Mouse (Mus musculus): ENCODE data around the gene Gpank1.

Gene Gpank1

DNA sequence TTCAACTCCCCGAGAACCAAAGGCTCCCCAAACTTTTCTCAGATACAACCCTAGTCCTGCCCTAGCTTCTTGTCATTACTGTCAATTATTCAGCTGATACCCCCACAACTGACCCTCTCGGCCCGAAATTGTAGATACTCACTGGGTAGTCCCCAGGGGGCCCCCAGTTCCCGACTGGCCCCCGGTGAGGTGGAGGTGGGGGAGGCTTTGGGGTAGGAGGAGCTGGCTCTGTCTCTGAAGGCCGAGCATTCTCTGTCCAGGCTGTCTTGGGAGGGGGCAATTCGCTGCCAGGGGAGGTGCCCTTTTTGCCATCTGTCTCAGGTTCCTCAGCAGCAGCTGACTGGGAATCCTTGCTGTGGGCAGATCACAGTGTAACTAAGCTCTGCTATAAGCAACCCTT lies 38.4 kb downstream of the Gpank1 start:
- DNase-seq (ENCODE audit: low read depth, low spot score), result no peak

DNA sequence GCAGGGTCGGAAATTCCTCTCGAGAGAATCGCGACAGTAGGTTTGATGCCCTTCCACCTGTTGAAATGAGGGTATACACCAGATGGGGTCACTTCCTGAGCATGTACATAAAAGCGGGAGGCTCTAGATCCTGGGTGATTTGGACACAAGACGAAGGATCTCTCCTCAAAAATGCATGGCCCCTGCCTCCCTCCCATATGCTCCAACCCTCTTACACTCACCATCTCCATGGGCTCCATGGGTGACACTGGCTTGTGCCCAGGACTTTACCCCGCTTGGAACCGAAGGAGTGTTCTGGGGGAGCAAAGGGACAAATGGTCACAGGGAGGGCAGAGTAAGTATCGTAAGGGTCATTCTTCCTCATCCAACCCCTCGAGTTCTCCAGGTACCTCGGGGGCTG lies 40.2 kb downstream of the Gpank1 start:
- no peak for DNase-seq (ENCODE audit: low read depth, low spot score)

- DNase-seq (ENCODE audit: low read depth, low spot score), result no peak
These were observed 40.9 kb downstream of the Gpank1 start for GRCm38 (mm10) chr17:35162121-35162520.

DNA sequence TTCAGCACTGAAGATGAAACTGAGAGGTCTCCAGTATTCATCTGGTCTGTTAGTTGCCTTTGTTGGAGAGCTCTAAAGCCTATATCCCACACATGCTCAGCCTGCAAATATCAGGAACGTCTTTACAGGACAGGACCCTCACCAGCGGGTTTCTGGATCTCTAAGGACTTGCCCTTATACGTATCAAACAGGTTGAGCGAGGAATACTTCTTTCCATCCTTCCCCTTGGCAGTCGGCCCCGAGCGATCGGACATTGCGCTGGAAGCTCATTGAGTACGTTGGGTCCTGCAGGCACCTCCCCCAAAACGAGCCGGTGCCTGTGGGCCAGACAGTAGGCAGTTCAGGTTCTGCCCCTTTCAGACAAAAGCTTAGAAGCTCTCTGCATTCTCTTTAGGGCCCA lies 41.5 kb downstream of the Gpank1 start:
- no peak for DNase-seq (ENCODE audit: low read depth, low spot score)

DNA sequence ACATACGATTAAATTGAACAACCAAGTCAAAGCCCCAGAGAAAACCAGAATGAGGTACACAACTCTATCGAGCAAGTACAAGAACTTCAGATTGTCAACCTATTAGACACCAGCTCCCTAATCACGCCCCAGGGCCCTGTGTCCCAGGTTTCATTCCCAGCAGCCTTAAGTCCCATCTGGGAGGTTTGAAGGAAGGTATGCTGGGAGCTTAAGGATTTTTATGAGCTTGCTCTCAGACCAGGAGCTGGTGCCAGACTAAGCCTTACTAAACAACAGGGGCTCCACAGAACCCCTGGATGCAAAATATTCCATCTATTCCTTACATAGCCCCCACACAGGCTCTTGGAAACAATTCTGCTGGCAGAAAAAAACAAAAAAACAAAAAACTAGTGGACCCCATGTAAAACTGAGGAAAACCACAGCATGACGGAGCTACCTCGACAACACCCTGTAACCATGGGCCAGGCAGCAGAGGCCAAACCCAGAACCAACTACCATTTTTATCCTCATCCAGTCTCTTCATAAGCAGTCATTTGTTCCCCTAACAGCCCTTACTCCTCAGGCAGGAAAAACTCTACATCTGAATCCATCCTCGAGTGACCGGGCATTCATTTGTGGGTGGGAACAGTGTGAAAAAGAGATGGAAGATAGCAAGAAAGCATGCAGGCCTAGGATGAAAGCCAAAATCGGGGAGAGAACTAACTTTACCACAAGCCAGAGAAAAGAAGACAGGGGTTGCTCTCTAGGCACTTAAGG lies 42.2 kb downstream of the Gpank1 start:
- DNase-seq (ENCODE audit: low read depth, low spot score), result no peak

- no peak for DNase-seq (ENCODE audit: low read depth, low spot score)
These were observed 42.9 kb downstream of the Gpank1 start for GRCm38 (mm10) chr17:35164218-35164567.

DNA sequence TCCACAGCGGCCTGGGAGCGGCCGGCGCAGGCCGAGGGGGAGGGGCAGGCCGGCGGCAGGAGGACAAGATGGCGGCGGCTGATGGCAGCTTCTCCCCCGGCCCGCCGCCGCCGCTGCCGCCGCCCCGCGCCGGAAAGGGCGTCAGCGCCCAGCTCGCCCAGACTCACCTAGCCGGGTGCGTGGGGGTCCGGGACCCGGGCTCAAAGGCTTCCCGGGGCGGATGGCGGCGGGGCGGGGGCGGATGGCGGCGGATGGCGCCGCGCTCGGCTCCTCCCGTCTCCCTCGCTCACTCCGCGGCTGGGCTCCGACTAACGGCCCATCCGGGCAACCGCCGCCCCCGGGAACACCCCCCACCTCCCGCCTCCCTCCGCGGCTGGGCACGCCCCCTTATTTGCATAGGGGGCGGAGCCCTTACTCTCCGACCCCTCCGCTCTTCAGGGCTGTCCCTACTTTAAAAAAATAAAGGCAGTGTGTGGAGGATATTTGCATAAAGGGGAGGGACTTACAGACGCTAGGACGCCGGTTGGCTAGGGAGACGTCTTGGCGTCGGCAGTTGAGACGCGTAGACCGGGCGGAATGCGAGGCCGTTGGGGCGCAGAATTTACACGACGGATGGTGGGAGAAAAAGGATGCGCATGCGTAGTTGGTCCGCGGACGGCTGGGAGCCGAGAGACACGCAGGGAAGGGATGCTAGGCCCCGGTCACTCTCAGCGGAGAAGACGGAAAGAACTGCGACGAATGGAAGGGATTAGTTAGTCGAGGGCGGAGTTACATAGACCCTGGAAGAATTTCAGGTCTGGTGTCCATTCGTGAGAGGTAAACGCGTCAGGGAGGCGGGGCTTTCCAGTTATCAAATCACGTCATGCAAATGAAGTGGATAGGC lies 43.6 kb downstream of the Gpank1 start, which contains the start of gene Prrc2a:
Gene Prrc2a (minus strand): TSS at position 330 of the 883 bp plus-strand sequence.
- peak; percentile 100 for DNase-seq (ENCODE audit: low read depth, low spot score)

DNA sequence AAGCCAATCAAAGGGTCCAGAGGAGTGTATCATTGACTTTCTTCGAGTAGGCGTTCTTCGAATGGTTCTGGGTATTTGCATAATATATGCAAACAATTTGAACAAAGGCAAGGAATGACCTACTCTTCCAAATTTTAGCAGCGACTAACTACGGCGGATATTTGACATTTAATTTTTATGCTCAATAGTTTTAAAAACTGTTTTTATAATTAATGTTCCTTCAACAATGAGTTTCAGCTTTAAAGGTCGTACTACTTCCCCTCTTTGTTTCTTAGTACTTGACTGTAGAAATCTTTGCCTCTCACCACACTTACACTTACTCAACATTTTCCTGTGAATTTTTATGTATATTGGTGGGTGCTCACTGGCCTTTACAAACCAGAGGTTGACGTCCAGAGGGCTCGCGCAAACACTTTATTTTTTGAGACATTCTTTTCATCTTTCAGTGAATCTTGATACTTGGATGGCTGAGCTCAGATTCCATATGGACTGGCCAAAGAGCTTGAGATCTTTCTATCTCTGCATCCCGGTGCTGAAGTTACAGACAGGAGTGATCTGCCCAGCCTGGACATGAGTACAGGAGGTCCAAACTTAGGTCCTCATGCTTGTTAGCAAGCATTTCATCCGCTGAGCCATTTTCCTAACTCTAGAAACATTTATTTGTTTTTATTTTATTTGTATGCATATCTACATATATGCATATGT lies 44.3 kb downstream of the Gpank1 start:
- DNase-seq (ENCODE audit: low read depth, low spot score), result no peak

GRCm38 (mm10) chr17:35166352-35167035 lies 45.2 kb downstream of the Gpank1 start:
- no peak for DNase-seq (ENCODE audit: low read depth, low spot score)

DNA sequence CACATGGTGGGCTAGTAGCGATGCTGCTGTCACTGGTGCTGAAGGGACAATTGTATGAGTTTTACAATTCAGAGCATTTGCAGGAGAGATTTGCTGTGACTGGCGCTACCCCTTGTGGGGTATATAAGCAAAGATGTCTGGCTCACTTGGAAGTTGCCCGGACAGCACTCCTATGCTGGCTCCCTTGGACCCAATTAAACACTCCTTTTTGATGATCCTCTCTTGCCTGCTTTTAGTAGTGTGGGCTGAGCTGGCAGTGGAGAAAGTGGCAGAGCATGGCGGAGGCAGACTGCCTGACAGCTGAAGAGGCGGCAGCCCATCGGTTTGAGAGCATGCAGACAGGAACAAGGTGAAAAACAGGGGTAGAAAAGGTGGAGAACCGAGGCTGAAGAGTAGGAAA lies 46.5 kb downstream of the Gpank1 start:
- no peak for DNase-seq (ENCODE audit: low read depth, low spot score)

- no peak for DNase-seq (ENCODE audit: low read depth, low spot score)
These were observed 47.4 kb downstream of the Gpank1 start for GRCm38 (mm10) chr17:35168541-35169207.

GRCm38 (mm10) chr17:35172445-35173234 lies 51.4 kb downstream of the Gpank1 start:
- no peak for DNase-seq (ENCODE audit: low read depth, low spot score)

GRCm38 (mm10) chr17:35173329-35173728 lies 52.1 kb downstream of the Gpank1 start:
- DNase-seq (ENCODE audit: low read depth, low spot score), result no peak
